In genomic region chr2:65285380-65285779, GRCm38 (mm10) we compare ENCODE assay signal across 9 mouse cellular contexts. TPM values are rescaled to one million over a fixed set of nuclear protein-coding genes. Genes with fewer than 3 reads are reported as not detected.
DNase-seq lines count a peak whose midpoint lies in the region; ATAC-seq and TF ChIP-seq lines count a peak whose summit lies in the region.
"Had no signal": no experiment of that assay in that cellular context is flagged by ENCODE, and none has a peak within 500 bp of the region (broad histone marks: within the 10 kb centered on the region; RNA-seq: fewer than 3 reads in every experiment).

No protein-coding gene starts in this region.

- H3K4me2 ChIP-seq in hindbrain, postnatal 0 days (ENCODE audit: low read depth, low read length) = no peak overlapping the region
- H3K4me2 ChIP-seq in hindbrain, embryonic 11.5 days (replicated peaks; ENCODE audit: low read depth, low read length) = no peak overlapping the region
- H3K4me2 ChIP-seq in forebrain, embryonic 16.5 days (ENCODE audit: low read length) = no peak overlapping the region
- H3K4me2 ChIP-seq in stomach, postnatal 0 days (replicated peaks; ENCODE audit: low read depth) = no peak overlapping the region
- H3K4me2 ChIP-seq: embryonic facial prominence, embryonic 15.5 days had no signal

- no peaks in the 10 kb centered on the region for H3K27me3 ChIP-seq in hindbrain, postnatal 0 days (ENCODE audit: insufficient read depth, low read length)
- H3K27me3 ChIP-seq in hindbrain, embryonic 11.5 days (ENCODE audit: control insufficient read depth, insufficient read depth, low read length) = no peaks in the 10 kb centered on the region
- no peaks in the 10 kb centered on the region for H3K27me3 ChIP-seq in forebrain, embryonic 16.5 days (replicated peaks; ENCODE audit: control insufficient read depth, insufficient read depth, low read length)
- H3K27me3 ChIP-seq in stomach, postnatal 0 days (ENCODE audit: control insufficient read depth, insufficient read depth, low read length) = no peaks in the 10 kb centered on the region
- H3K27me3 ChIP-seq: embryonic facial prominence, embryonic 15.5 days had no signal

- no peak overlapping the region for H3K4me3 ChIP-seq in hindbrain, postnatal 0 days (ENCODE audit: low read length)
- H3K4me3 ChIP-seq in hindbrain, embryonic 11.5 days (ENCODE audit: low read depth, low read length) = no peak overlapping the region
- H3K4me3 ChIP-seq in forebrain, embryonic 16.5 days (replicated peaks; ENCODE audit: low read length) = no peak overlapping the region
- no peak overlapping the region for H3K4me3 ChIP-seq in stomach, postnatal 0 days (ENCODE audit: low read depth, low read length)
- H3K4me3 ChIP-seq: embryonic facial prominence, embryonic 15.5 days had no signal

- no peak overlapping the region for H3K27ac ChIP-seq in hindbrain, postnatal 0 days
- no peak overlapping the region for H3K27ac ChIP-seq in hindbrain, embryonic 11.5 days (ENCODE audit: low read depth, low read length)
- no peak overlapping the region for H3K27ac ChIP-seq in forebrain, embryonic 16.5 days (ENCODE audit: low read length)
- no peak overlapping the region for H3K27ac ChIP-seq in stomach, postnatal 0 days (replicated peaks)
- H3K27ac ChIP-seq: embryonic facial prominence, embryonic 15.5 days had no signal

- peak; percentile 49 for DNase-seq in hindbrain, postnatal 0 days (ENCODE audit: low spot score)
- no peak for DNase-seq in hindbrain, embryonic 11.5 days (ENCODE audit: low spot score)
- DNase-seq in right cerebral cortex, postnatal 10 days (ENCODE audit: low spot score in 2 of 2) = peak; percentile 40 to 48
- no peak for DNase-seq in right cerebral cortex, adult 2 months (ENCODE audit: low spot score in 2 of 2)
- DNase-seq in stomach, postnatal 0 days (ENCODE audit: low spot score) = peak; percentile 52
- DNase-seq in T-cell, adult 2 months (ENCODE audit: low spot score) = no peak
- no peak for DNase-seq in embryo, embryonic 10 days (ENCODE audit: low spot score)

- ATAC-seq in hindbrain, postnatal 0 days = peak; percentile 61
- no peak; the same call in 1 of the 2 replicates for ATAC-seq in hindbrain, embryonic 11.5 days (ENCODE audit: low FRiP score)
- peak; percentile 43; the same call in 1 of the 2 replicates for ATAC-seq in forebrain, embryonic 16.5 days
- ATAC-seq in stomach, postnatal 0 days (ENCODE audit: low FRiP score, low TSS enrichment) = no peak; the same call in 1 of the 2 replicates

- no peaks in the 10 kb centered on the region for H3K9me3 ChIP-seq in hindbrain, postnatal 0 days (ENCODE audit: low read length)
- H3K9me3 ChIP-seq in hindbrain, embryonic 11.5 days (ENCODE audit: control insufficient read depth, low read length) = no peaks in the 10 kb centered on the region
- no peaks in the 10 kb centered on the region for H3K9me3 ChIP-seq in forebrain, embryonic 16.5 days (ENCODE audit: control insufficient read depth, low read length)
- no peaks in the 10 kb centered on the region for H3K9me3 ChIP-seq in stomach, postnatal 0 days (ENCODE audit: control insufficient read depth, low read length)
- H3K9me3 ChIP-seq: embryonic facial prominence, embryonic 15.5 days had no signal

- H3K9ac ChIP-seq in hindbrain, postnatal 0 days (replicated peaks; ENCODE audit: low read length) = no peak overlapping the region
- H3K9ac ChIP-seq in hindbrain, embryonic 11.5 days (ENCODE audit: low read depth, low read length) = no peak overlapping the region
- H3K9ac ChIP-seq in forebrain, embryonic 16.5 days (replicated peaks; ENCODE audit: low read depth, low read length) = no peak overlapping the region
- H3K9ac ChIP-seq in stomach, postnatal 0 days (ENCODE audit: low read length) = no peak overlapping the region
- H3K9ac ChIP-seq: embryonic facial prominence, embryonic 15.5 days had no signal

- no peak for TF ChIP-seq CTCF in hindbrain, postnatal 0 days (IDR thresholded peaks at IDR 0.05; ENCODE audit: low read depth)
- no peak for TF ChIP-seq CTCF in stomach, postnatal 0 days (IDR thresholded peaks at IDR 0.05; ENCODE audit: low read depth)

- no peaks in the 10 kb centered on the region for H3K36me3 ChIP-seq in hindbrain, postnatal 0 days (ENCODE audit: insufficient read depth, low read length)
- H3K36me3 ChIP-seq in hindbrain, embryonic 11.5 days (ENCODE audit: control insufficient read depth, insufficient read depth, low read length) = no peaks in the 10 kb centered on the region
- H3K36me3 ChIP-seq in forebrain, embryonic 16.5 days (ENCODE audit: control insufficient read depth, insufficient read depth) = no peaks in the 10 kb centered on the region
- no peaks in the 10 kb centered on the region for H3K36me3 ChIP-seq in stomach, postnatal 0 days (ENCODE audit: control insufficient read depth, insufficient read depth, low read length)
- H3K36me3 ChIP-seq: embryonic facial prominence, embryonic 15.5 days had no signal

- TF ChIP-seq EP300 in stomach, postnatal 0 days (optimal IDR thresholded peaks at IDR 0.05) = no peak

- no peaks in the 10 kb centered on the region for H3K4me1 ChIP-seq in hindbrain, postnatal 0 days (ENCODE audit: insufficient read depth, low read length)
- no peaks in the 10 kb centered on the region for H3K4me1 ChIP-seq in hindbrain, embryonic 11.5 days (replicated peaks; ENCODE audit: control insufficient read depth, insufficient read depth, low read length)
- H3K4me1 ChIP-seq in forebrain, embryonic 16.5 days (replicated peaks; ENCODE audit: control insufficient read depth, insufficient read depth, low read length) = peaks cover 4% of the 10 kb centered on the region; the same call in 1 of the 2 replicates
- no peaks in the 10 kb centered on the region for H3K4me1 ChIP-seq in stomach, postnatal 0 days (replicated peaks; ENCODE audit: control insufficient read depth, insufficient read depth)
- H3K4me1 ChIP-seq: embryonic facial prominence, embryonic 15.5 days had no signal

- 28% methylated on average over 3 of the region's 3 CpGs for WGBS in hindbrain, postnatal 0 days
- 45% methylated on average over 3 of the region's 3 CpGs for WGBS in hindbrain, embryonic 11.5 days
- WGBS in forebrain, embryonic 16.5 days = 26% methylated on average over 3 of the region's 3 CpGs
- 45% methylated on average over 3 of the region's 3 CpGs for WGBS in stomach, postnatal 0 days

RNA-seq across cellular contexts. Expression of gene Cobll1, which starts 46.2 kb away (rescaled TPM):
- total RNA-seq in hindbrain, postnatal 0 days (2014; rRNA removed) = 2.4 and 2.5 TPM in 2 replicates
- polyA plus RNA-seq in hindbrain, postnatal 0 days (2015; fragmentation: Nextera tagmentation; extraction: Ambion mirVana) = 3.3 and 3.5 TPM in 2 replicates
- polyA plus RNA-seq in hindbrain, embryonic 11.5 days (2014; fragmentation: Nextera tagmentation; extraction: Ambion mirVana) = 2.2 and 3.3 TPM in 2 replicates
- polyA plus RNA-seq in forebrain, embryonic 16.5 days (2015; fragmentation: Nextera tagmentation; extraction: Ambion mirVana) = 3.3 and 3.8 TPM in 2 replicates
- 9.3 and 10.3 TPM in 2 replicates for polyA plus RNA-seq in stomach, postnatal 0 days (2015; fragmentation: Nextera tagmentation; extraction: Ambion mirVana)

Comparison
In these comparisons a context has a peak if more than half of its experiments do, and no peak if none do; other contexts are left out.
1. ATAC-seq: peak in hindbrain, postnatal 0 days (single experiment) and forebrain, embryonic 16.5 days (single experiment); none in hindbrain, embryonic 11.5 days (single experiment) and stomach, postnatal 0 days (single experiment).
2. DNase-seq: peak in hindbrain, postnatal 0 days (single experiment), right cerebral cortex, postnatal 10 days (2 of 2) and stomach, postnatal 0 days (single experiment); none in hindbrain, embryonic 11.5 days (single experiment), right cerebral cortex, adult 2 months (0 of 2), T-cell, adult 2 months (single experiment) and embryo, embryonic 10 days (single experiment).